Mouse (Mus musculus) limb, embryonic 14.5 days (tissue): ENCODE results near the gene Anks1b. TPM values are rescaled to one million over a fixed set of nuclear protein-coding genes. Genes with fewer than 3 reads are reported as not detected.

ENCODE experiments used
- ATAC-seq: fragments of 200-750 bp; cut with Nextera tagmentation; 2 replicates; pipeline ENCODE4 v1.8.0; 2017; ENCODE audit warnings: low read depth, moderate number of reproducible peaks, moderate TSS enrichment; ENCODE audit not compliant: low FRiP score
- DNase-seq: peaks from one replicate; pipeline ENCODE4 v3.0.0-alpha.2; 2015; ENCODE audit warnings: low spot score
- H3K27ac ChIP-seq: fragments of 300-500 bp; sonication (generic); replicated peaks from 2 replicates; pipeline ENCODE4 v1.5.1; 2014; ENCODE audit warnings: low read depth, mild to moderate bottlenecking, low read length, moderate library complexity, mixed read lengths
- H3K27me3 ChIP-seq: fragments of 300-500 bp; sonication (generic); 2 replicates; pipeline ENCODE4 v1.6.1; 2014; ENCODE audit warnings: low read length, mixed read lengths; ENCODE audit not compliant: control insufficient read depth, insufficient read depth
- H3K36me3 ChIP-seq: fragments of 300-500 bp; sonication (generic); 2 replicates; pipeline ENCODE4 v1.6.1; 2014; ENCODE audit warnings: mild to moderate bottlenecking, low read length, moderate library complexity, mixed read lengths; ENCODE audit not compliant: control insufficient read depth, insufficient read depth
- H3K4me1 ChIP-seq: fragments of 300-500 bp; sonication (generic); 2 replicates; pipeline ENCODE4 v1.6.1; 2014; ENCODE audit warnings: antibody characterized with exemption, low read length, mixed read lengths; ENCODE audit not compliant: control insufficient read depth, insufficient read depth
- H3K4me2 ChIP-seq: fragments of 300-500 bp; sonication (generic); replicated peaks from 2 replicates; pipeline ENCODE4 v1.6.1; 2014; ENCODE audit warnings: low read depth, mild to moderate bottlenecking, low read length, moderate library complexity; ENCODE audit not compliant: severe bottlenecking
- H3K4me3 ChIP-seq: fragments of 300-500 bp; sonication (generic); replicated peaks from 2 replicates; pipeline ENCODE4 v1.5.1; 2014; ENCODE audit warnings: low read length
- H3K9ac ChIP-seq: fragments of 300-500 bp; sonication (generic); 2 replicates; pipeline ENCODE4 v1.6.1; 2014; ENCODE audit warnings: mild to moderate bottlenecking, low read depth, low read length, moderate library complexity; ENCODE audit not compliant: severe bottlenecking
- H3K9me3 ChIP-seq: fragments of 300-500 bp; sonication (generic); 2 replicates; pipeline ENCODE4 v1.6.1; 2016; ENCODE audit warnings: low read length; ENCODE audit not compliant: control insufficient read depth
- POLR2A ChIP-seq: fragments of 200-500 bp; IDR thresholded peaks from 2 replicates; pipeline ENCODE4 v1.8.0; 2012; ENCODE audit warnings: inconsistent platforms, mild to moderate bottlenecking, moderate library complexity, borderline replicate concordance; ENCODE audit not compliant: insufficient read depth, insufficient read length; ENCODE audit errors: extremely low read depth
- WGBS: fragments of 180-500 bp; shearing (Covaris S2); extraction: QIAGEN DNeasy Blood & Tissue Kit; methylation state at CpG from one replicate; pipeline ENCODE4 v1.1.7; 2014; 5-methylcytosine and 5-hydroxymethylcytosine counted together
- polyA plus RNA-seq, 2 experiments: library from polyadenylated mRNA; depleted of rRNA in 1 of 2; stranded (reverse) in 1 of 2; unstranded in 1 of 2; fragments of >200 nt; fragmentation: Nextera tagmentation in 1 of 2; extraction: Ambion mirVana in 1 of 2; gene quantifications; 2 replicates each; pipeline versions ENCODE4 v1.2.1 to v1.2.3; 2012 to 2014

Anks1b gene
- polyA plus RNA-seq, 2 experiments, result 2.6 to 4.3 TPM

DNA sequence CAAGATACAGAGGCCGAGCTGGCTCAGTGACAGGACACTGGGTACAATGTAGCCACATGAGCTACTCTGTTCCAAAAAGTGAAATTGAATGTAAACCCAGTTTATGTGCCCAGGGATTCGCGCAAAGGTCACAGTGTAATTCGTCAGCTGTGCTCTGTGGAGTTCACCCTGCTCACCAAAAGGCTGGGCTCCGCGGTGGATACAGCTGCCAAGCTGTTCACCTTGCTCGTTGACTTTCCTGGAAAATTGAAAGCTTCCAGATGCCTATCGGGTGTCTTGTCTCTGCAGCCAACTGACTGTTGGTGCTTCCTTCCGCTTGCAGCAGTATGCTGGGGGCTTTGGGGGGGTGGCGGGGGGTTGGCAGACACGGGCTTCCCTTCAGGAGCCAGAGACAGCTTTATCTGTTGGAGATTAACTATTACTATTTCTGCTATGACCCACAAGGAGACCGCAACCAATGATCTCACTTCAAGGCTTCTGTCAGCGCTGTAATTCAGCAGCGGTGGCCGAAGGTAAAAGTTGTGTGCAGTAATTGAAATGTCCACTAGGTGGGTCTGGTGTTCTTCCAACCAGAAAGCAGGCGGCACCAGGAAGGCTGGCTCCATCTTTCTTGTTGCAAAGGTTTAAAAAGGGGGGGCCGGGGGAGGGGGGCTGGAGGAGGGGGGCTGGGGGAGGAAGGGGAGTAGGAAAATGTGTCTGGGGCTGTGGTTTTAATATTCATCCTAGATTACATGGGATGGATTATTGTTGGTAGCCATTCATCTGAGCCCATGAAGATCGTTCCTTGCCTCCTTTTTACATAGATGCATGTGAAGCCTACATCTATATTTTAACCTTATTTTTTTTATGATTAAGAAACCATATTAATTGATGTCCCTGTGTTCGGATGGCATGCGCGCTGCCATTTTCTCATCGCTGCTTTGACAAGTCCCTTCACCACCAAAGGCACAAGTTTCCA is 855.4 kb downstream of the Anks1b start:
- H3K4me2 ChIP-seq, result peak overlapping the region; percentile 47
- H3K36me3 ChIP-seq, result no peaks in the 10 kb centered on the region
- no peaks in the 10 kb centered on the region for H3K9me3 ChIP-seq
- H3K4me3 ChIP-seq, result peak overlapping the region; percentile 24
- H3K27me3 ChIP-seq, result no peaks in the 10 kb centered on the region
- H3K4me1 ChIP-seq, result no peaks in the 10 kb centered on the region
- H3K9ac ChIP-seq, result 0 out of 2 replicates have a peak overlapping the region, but pooled peaks have one; percentile 26
- peak; percentile 84 for ATAC-seq
- TF ChIP-seq POLR2A, result no peak
- peak; percentile 88 for DNase-seq
- 22% methylated on average over 22 of the region's 22 CpGs for WGBS
- no peak overlapping the region for H3K27ac ChIP-seq

DNA sequence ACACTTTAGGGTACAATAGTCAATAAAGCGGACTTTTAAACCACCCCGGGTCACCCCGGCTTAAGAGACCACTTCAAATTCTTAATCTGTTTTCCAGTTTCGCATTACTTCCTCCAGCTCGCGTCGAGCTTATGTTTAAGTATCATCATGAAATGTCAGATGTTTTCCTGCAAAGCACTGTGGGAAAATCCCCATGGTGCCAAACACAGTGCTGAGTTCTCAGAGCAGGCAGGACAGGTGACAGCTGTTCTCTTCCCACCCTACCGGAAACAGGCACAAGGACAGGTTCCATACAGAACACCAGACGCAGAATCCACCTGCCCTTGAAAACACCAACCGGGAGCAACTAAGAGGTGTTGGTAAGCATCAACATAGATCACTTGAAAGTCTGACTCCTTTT is 856.2 kb downstream of the Anks1b start:
- no peak overlapping the region for H3K27ac ChIP-seq
- H3K9ac ChIP-seq, result no peak overlapping the region
- no peak overlapping the region for H3K4me2 ChIP-seq
- H3K4me3 ChIP-seq, result no peak overlapping the region
- no peaks in the 10 kb centered on the region for H3K27me3 ChIP-seq
- no peaks in the 10 kb centered on the region for H3K4me1 ChIP-seq
- no peak for DNase-seq
- TF ChIP-seq POLR2A, result no peak
- H3K9me3 ChIP-seq, result no peaks in the 10 kb centered on the region
- 39% methylated on average over 10 of the region's 10 CpGs for WGBS
- no peaks in the 10 kb centered on the region for H3K36me3 ChIP-seq
- ATAC-seq, result peak; percentile 14; the same call in 1 of the 2 replicates

DNA sequence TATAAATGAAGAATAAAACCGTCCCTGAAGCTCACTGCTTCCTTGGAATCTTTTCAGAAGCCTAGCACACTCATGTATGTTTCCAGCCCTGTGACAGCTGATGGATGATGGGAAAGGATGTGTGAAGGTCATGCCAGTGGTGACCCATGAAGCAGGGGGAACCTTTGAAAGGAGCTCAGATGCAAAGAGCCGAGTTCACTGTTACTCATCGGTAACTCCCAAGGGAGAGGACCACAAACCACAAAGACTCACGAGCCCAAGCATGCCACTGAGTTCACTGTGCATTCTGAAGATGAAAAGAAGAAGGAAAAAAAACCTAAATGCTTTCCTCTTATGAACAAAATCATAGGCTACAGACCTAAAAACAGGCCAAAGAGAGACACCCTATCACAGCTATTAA is 859.5 kb downstream of the Anks1b start:
- no peaks in the 10 kb centered on the region for H3K9me3 ChIP-seq
- H3K9ac ChIP-seq, result no peak overlapping the region
- DNase-seq, result no peak
- no peak for ATAC-seq
- H3K4me3 ChIP-seq, result no peak overlapping the region
- no peaks in the 10 kb centered on the region for H3K36me3 ChIP-seq
- no peaks in the 10 kb centered on the region for H3K27me3 ChIP-seq
- H3K27ac ChIP-seq, result no peak overlapping the region
- no peaks in the 10 kb centered on the region for H3K4me1 ChIP-seq
- H3K4me2 ChIP-seq, result no peak overlapping the region
- TF ChIP-seq POLR2A, result no peak
- WGBS, result 65% methylated on average over 4 of the region's 4 CpGs

DNA sequence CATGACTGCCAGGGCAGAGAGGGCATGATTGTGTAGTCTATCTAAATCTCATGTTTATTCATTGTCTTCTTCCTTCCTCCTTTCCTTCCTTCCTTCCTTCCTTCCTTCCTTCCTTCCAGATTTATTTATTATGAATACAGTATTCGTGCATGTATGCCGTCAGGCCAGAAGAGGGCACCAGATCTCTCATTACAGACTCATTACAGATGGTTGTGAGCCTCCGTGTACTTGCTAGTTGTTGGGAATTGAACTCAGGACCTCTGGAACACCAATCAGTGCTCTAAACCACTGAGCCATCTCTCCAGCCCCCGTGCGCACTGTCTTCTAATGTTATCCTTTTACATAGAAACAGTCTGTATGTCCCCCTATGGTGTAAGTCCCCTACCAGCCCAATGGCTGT is 860.3 kb downstream of the Anks1b start:
- WGBS, result 30% methylated on average over 5 of the region's 5 CpGs
- Histone ChIP-seq H3K36me3 (no peaks in the 10 kb centered on the region), H3K27me3 (no peaks in the 10 kb centered on the region), H3K9ac (no peak overlapping the region), H3K27ac (no peak overlapping the region), H3K4me2 (no peak overlapping the region), H3K4me1 (no peaks in the 10 kb centered on the region), H3K4me3 (no peak overlapping the region), H3K9me3 (no peaks in the 10 kb centered on the region)
- ATAC-seq, result no peak
- peak; percentile 62 for DNase-seq
- TF ChIP-seq POLR2A, result no peak

DNA sequence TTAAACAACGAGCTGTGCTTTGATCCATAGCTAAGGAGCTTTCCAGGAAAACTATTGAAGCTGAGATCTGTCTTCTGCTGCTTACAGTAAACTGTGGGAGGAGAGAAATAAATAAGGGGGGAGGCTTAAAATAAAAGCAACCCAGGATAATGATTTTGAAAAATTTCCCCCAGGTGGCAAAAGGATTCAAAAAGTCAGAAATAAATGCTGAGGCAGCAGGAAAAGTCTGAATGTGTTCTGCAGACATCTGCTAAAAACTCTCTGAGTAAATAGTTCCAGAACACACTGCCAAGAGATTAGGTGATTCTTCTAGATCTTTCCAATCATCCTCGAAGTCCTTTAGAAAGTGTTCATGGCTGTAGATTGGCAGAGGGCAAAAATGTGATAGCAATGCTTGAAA is 865.2 kb downstream of the Anks1b start:
- DNase-seq, result no peak
- no peak for ATAC-seq
- no peak overlapping the region for H3K9ac ChIP-seq
- H3K9me3 ChIP-seq, result no peaks in the 10 kb centered on the region
- H3K27me3 ChIP-seq, result no peaks in the 10 kb centered on the region
- no peak overlapping the region for H3K27ac ChIP-seq
- no peak for TF ChIP-seq POLR2A
- H3K4me2 ChIP-seq, result no peak overlapping the region
- no peaks in the 10 kb centered on the region for H3K4me1 ChIP-seq
- H3K4me3 ChIP-seq, result no peak overlapping the region
- H3K36me3 ChIP-seq, result no peaks in the 10 kb centered on the region
- WGBS, result 70% methylated on average over 2 of the region's 2 CpGs
